Mouse (Mus musculus) right cerebral cortex, postnatal 25 days (tissue): ENCODE data around the gene Gngt2.

Experiments
- DNase-seq: peaks from one replicate; pipeline ENCODE4 v3.0.0; 2022

Gngt2 gene

GRCm38 (mm10) chr11:95837059-95837458 is at the start of gene Gngt2:
Gene Gngt2, plus strand, starts transcription at chr11:95837216.
- no peak for DNase-seq

GRCm38 (mm10) chr11:95789451-95789891 is 47.5 kb upstream of the Gngt2 start:
- DNase-seq = no peak

GRCm38 (mm10) chr11:95791787-95792186 is 45.2 kb upstream of the Gngt2 start:
- peak; percentile 72 for DNase-seq

- DNase-seq = no peak
Measured at GRCm38 (mm10) chr11:95792950-95793509, 44.0 kb upstream of the Gngt2 start.

- no peak for DNase-seq
Measured at GRCm38 (mm10) chr11:95794201-95794600, 42.8 kb upstream of the Gngt2 start.

GRCm38 (mm10) chr11:95795582-95795981 is 41.4 kb upstream of the Gngt2 start:
- DNase-seq = no peak

- DNase-seq = no peak
Measured at GRCm38 (mm10) chr11:95805010-95805409, 32.0 kb upstream of the Gngt2 start.

- DNase-seq = no peak
Measured at GRCm38 (mm10) chr11:95805527-95805926, 31.5 kb upstream of the Gngt2 start.

- no peak for DNase-seq
Measured at GRCm38 (mm10) chr11:95807884-95808283, 29.1 kb upstream of the Gngt2 start.

- DNase-seq = no peak
Measured at GRCm38 (mm10) chr11:95808448-95809011, 28.5 kb upstream of the Gngt2 start.

- no peak for DNase-seq
Measured at GRCm38 (mm10) chr11:95809603-95810002, 27.4 kb upstream of the Gngt2 start.

GRCm38 (mm10) chr11:95810828-95811227 is 26.2 kb upstream of the Gngt2 start:
- DNase-seq = no peak

GRCm38 (mm10) chr11:95811741-95812140 is 25.3 kb upstream of the Gngt2 start:
- no peak for DNase-seq

GRCm38 (mm10) chr11:95812224-95812623 is 24.8 kb upstream of the Gngt2 start:
- DNase-seq = no peak

- no peak for DNase-seq
Measured at GRCm38 (mm10) chr11:95814101-95814500, 22.9 kb upstream of the Gngt2 start.

GRCm38 (mm10) chr11:95814857-95815256 is 22.2 kb upstream of the Gngt2 start:
- DNase-seq = no peak

- no peak for DNase-seq
Measured at GRCm38 (mm10) chr11:95815412-95815811, 21.6 kb upstream of the Gngt2 start.

- no peak for DNase-seq
Measured at GRCm38 (mm10) chr11:95819138-95819537, 17.9 kb upstream of the Gngt2 start.

GRCm38 (mm10) chr11:95821511-95821910 is 15.5 kb upstream of the Gngt2 start:
- no peak for DNase-seq

GRCm38 (mm10) chr11:95822437-95822836 is 14.6 kb upstream of the Gngt2 start:
- DNase-seq = no peak

- peak; percentile 92 for DNase-seq
Measured at GRCm38 (mm10) chr11:95824071-95824876, 12.7 kb upstream of the Gngt2 start, which contains the start of gene Phospho1. Gene Phospho1, plus strand, starts transcription at chr11:95824499.

GRCm38 (mm10) chr11:95824877-95825243 is 12.2 kb upstream of the Gngt2 start:
- peak; percentile 59 for DNase-seq

- no peak for DNase-seq
Measured at GRCm38 (mm10) chr11:95825625-95826024, 11.4 kb upstream of the Gngt2 start.
